Mouse (Mus musculus): ENCODE results near the gene Hmgb4.

DNA sequence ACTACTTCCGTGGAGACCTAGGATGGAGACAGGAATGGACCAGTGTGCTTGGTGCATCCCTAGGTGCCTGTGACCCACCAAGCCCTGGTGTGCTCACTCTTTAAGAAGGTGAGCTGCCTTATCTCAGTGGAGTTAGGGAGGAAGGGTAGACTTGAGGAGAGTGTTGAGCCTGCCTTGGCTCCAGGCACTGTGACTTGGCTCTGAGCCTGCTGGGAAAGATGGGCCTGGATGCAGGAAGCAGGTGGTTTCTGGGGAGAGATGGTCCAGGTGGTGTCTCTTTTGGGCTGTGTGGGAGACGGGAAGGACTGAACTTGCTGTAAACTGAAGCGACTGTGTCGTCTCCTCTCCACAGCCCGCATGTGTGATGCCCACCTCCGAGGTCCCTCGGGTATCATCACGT lies 45.3 kb upstream of the Hmgb4 start:
- TF ChIP-seq GATA1 (IDR thresholded peaks at IDR 0.05; ENCODE audit: borderline replicate concordance, low read length): no peak
- TF ChIP-seq CTCF (IDR thresholded peaks at IDR 0.05; ENCODE audit: low read depth, low read length): no peak
- TF ChIP-seq POLR2AphosphoS5 (IDR thresholded peaks at IDR 0.05; ENCODE audit: insufficient replicate concordance, low read depth, low read length): no peak

All from G1E (cell line).